Mouse (Mus musculus) urinary bladder, postnatal 14 days (tissue): ENCODE results near the gene Mbnl2.
A peak's percentile ranks its signal among the peaks of the same experiment; 100 is the strongest.

Source experiments
- DNase-seq: peaks from one replicate; pipeline ENCODE4 v3.0.0; 2021; ENCODE audit warnings: low spot score

Gene Mbnl2

DNA sequence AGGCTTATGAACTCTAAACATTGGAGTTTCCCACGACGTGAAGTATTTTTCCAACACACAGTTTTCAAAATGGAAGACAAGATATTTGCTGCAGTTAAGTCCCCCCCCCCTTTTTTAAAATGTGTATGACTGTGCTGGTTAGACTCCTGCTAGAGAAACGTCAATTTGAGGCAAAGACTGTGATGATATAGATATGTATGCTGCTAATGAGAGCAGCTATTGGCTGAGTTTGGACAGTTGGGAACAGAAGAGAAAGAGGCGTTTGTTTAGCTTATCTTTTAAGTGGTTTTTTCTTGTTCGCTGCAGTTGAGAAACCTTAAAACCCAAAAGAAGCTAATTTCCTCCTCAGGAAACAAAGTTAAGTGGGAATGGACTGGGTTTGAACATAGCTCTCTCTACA, 106.7 kb downstream of the Mbnl2 start:
- DNase-seq: no peak

- DNase-seq: no peak
Observed at GRCm38 (mm10) chr14:120383186-120383851, 107.8 kb downstream of the Mbnl2 start.

- no peak for DNase-seq
Observed at GRCm38 (mm10) chr14:120384615-120385014, 109.1 kb downstream of the Mbnl2 start.

- DNase-seq: no peak
Observed at GRCm38 (mm10) chr14:120387293-120387692, 111.8 kb downstream of the Mbnl2 start.

- DNase-seq: no peak
Observed at GRCm38 (mm10) chr14:120388818-120389691, 113.6 kb downstream of the Mbnl2 start.

DNA sequence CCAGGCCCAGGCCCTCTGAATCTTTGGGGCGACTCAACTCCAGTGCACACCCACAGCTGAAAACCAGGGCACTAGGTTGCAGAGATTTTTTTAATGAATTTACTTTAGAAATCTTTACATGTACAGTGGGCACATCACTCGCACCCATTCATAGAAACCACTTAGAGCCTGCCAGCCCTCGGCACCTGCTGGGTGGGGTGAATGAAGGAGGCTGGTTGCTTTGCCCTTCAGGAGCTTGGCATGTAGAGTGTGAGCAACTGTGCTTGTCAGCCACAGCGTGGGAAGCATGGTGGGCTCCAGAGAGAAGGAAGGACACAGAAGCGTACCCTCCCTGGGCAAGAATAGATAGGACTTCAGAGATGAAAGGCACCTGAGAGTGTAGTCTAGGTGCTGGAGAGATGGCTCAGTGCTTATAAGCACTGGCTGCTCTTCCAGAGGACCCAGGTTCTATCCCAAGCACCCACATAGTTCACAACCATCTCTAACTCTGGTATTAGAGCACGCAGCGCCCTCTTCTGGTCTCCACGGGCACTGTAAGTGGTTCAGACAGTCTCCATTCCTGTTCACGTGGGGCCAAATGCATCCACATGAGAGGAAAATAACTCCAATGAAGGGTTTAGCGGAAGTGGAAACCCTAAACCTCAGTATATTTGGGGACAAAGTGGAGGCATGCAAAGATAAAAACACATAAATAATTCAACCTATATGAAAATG, 114.9 kb downstream of the Mbnl2 start:
- no peak for DNase-seq

DNA sequence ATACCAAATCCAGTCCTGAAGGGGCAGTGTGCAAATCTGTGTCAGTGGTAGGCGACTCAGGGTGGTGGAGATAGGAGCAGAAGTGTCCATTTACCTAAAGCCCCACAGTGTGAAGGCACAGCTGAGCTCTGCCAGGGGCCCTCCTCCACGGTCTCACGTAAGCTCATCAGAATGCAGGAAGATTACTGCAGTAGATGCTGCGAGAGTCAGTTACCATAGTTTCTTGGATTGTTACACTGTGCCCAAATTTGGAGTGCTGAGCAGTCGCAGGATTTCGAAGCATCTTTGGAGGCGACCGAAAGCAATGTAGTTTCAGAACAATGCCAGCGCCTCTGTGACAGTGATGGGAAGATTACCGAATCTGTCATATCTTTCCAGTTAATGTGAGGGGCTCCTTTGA, 116.2 kb downstream of the Mbnl2 start:
- no peak for DNase-seq

DNA sequence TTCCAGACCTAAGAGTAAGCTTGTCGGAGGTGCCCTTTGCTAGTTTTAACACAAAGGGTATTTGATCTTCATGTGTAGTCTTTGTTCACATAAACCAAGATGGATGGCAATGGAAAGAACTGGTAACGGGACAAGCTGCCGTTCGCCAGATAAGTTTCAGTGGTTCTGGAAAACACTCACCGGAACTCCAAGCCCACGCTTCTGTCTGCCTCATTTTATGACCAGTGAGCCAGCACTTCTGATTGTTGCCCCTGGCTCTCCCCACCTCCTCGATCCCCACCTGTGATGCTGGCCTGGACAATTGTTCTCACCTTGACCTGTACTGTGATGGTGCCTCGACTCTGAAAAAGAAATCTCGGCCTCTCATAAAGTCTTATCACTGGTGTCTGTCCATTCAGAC, 117.0 kb downstream of the Mbnl2 start:
- DNase-seq: no peak

DNA sequence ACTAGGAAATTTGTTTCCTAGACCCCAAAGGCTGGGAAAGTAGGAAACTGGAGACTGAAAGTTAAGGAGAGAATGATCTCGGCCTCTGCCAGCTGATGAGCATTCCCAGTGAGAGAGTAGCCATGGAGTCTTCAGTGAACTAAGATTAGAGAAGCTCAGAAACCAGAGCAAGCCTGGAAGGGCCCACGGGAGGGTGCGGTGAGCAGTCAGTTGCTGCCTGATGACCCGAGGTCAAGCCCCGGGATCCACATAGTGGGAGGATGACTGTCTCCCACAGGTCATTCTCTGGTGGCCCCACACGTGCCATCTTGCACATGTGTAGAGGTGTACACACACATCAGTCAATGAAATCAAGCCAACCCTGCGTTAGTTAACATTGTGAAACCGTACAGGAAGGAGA, 118.0 kb downstream of the Mbnl2 start:
- DNase-seq: no peak

- no peak for DNase-seq
Observed at GRCm38 (mm10) chr14:120394216-120394615, 118.7 kb downstream of the Mbnl2 start.

GRCm38 (mm10) chr14:120394827-120395226, 119.4 kb downstream of the Mbnl2 start:
- DNase-seq: no peak

DNA sequence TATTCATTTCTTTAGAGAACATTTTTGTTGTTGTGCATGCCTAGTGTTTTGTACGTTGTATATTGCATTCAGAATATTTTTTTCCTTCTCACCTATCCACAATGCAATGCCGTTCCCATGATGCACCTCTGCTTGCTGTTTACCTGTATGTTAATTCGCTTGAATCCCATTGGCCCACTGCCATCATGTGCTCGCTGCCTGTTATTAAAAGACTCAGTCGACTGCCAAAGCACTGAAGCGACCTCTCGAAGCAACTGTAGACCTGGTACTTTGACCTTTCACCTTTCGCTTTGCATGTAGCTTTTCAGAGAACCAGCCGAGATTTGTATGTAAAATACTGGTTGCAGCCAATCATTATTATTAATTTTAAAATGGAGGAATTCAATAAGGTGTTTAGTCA, 120.0 kb downstream of the Mbnl2 start:
- DNase-seq: no peak

DNA sequence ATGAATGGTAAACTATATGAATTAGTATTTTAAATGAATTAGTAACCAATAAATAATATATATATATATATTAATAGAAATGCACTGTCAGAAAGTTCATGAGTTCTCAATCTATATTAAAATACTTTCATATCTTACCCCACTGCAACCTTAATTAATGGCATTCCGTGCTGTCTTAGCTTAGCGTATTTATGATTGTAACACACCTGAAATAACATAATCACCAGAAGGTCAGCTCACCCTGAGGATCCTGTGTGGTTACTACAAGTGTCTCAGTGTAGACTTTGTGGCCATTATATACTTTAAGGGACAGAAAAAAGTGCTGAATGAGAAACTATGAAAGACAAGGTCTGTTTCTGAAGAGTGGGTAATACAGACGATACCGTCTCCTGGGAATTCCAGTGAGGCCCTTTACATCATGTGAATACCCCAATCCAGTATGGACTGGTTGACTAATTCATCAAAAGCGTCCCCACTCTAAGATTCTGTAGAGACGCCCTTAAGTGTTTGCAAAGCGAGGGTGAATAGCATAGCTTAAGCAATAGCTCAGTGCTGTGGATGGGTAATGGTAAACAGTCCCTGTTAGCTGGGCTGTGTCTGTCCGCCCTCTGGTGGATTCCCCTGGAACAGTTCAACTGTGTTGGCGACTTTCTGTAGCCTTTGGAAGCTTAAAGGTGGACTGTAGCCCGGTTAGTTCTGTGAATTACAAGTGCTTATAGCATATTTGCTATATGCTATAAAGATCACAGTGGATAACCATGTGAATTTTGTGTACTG, 122.6 kb downstream of the Mbnl2 start:
- DNase-seq: peak; percentile 80

- no peak for DNase-seq
Observed at GRCm38 (mm10) chr14:120399614-120400013, 124.1 kb downstream of the Mbnl2 start.

GRCm38 (mm10) chr14:120401158-120401557, 125.7 kb downstream of the Mbnl2 start:
- DNase-seq: no peak

DNA sequence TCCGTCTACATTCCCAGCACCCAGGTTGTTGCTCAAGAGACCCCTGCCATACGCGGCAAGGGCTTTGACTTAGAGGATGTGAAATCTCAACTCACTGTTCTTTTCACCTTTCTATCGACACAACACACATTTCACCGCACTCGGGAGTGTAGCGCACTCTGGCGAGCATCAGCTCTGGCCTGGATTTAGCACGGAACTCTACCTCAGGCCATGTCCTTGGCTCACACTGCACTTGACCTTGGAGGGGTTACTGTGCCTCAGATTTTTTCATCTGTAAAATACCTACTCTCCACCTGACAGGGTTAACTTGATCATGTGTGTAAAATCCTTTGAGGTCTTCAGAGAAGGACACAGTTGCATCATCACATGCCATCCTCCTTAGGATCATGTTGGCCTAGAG, 127.2 kb downstream of the Mbnl2 start:
- no peak for DNase-seq

DNA sequence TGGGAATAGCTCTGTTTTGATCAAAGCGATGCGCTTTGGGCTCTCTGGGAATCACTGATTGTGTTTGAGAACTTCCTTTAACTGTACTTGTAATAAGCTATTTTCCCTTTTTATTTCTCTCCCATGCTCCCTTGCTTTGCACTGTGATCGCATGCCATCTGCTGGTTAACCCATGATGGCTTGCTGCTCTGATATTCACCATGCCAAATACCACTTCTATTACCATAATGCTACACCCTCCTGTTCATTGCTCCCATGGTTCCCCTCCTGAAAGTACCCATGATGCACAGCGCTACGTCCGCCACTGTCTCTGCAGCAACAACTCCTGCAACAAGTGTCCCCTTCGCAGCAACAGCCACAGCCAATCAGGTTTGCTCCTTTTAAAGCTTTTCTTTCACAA, 128.9 kb downstream of the Mbnl2 start:
- DNase-seq: no peak

- DNase-seq: no peak
Observed at GRCm38 (mm10) chr14:120404811-120405582, 129.5 kb downstream of the Mbnl2 start.

DNA sequence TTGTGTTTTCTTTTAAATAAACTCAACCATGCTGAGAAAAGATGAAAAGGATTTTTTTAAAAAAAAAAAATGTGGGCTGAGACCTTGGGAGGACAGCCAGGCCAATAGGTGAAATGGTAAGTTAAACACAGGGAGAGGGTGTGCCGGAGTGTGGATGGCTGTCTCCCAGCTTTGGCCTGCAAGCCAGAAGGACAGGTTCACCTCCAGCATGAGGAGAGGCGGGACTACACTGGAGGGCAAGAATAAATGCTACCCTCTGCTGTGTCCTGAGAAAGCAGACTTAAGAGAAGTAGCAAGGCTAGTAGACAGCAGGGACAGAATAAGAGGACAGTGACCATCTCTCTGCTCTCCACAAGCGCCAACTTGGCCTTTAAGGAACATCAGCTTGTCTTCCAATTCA, 130.1 kb downstream of the Mbnl2 start:
- peak; percentile 36 for DNase-seq

DNA sequence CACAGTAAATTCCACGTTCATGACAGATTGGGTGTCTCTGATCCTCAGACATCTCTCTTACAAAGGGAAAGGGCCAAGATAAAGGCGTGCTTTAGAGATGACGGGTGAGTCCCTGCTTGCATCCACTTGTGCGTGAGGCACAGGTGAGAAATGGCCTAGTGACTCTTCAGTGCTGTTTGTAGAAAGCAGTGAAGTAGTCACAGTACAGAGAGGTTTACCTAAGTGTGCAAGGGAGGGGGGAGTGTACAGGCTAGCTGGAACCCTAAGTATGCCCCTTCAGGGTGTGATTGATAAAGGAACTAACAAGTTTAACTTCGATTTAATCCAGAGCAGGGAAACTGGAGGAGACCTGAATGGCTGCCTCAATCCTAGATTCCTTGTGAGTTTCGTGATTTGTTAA, 130.8 kb downstream of the Mbnl2 start:
- no peak for DNase-seq

DNA sequence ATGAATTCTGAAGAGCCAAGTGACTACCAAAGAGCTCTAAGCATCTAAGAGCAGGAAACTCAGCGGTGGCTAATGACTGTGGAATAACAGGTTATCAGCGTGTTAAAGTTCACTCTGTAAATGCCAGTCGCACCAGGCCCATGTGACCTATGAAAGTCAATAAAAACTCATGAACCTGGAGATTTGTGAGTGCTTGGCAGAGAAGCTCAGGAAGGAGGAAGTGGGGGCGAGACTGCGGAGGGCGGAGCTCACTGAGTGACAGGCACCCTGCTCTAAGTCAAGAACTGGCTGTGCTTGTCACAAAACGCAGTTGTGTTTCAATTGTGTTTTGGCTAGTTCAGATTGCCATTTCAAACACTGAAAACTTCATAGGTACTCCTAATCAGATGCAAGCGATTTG, 131.4 kb downstream of the Mbnl2 start:
- DNase-seq: peak; percentile 77
